In the genomic region with DNA sequence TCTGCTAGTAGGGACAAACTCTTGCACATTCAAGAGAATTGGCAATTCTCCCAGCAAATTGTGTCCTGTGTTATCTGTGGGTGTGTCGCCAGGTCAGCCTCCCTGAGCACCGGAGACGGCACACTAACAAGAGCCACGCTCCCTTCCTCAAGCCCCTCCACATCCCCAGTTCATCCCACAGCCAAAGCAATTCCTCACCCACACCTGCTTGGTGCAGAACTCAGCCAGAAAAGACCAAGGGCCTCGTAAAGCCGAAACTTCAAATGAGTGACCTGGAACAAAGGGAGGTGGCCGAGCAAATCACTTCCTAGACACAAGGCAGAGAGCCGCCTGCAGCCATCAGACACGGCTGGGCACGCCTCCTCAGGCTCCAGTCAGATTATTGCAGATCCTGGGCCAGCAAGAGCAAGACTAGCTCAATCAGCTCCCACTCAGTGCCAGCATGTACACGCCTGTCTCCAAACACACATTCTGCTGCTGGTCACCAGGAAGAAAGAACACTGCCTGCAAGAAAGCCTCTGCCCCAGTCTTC, we compare ENCODE assay signal across 8 mouse cellular contexts. TPM values are rescaled to one million over a fixed set of nuclear protein-coding genes. Genes with fewer than 3 reads are reported as not detected.
DNase-seq lines count a peak whose midpoint lies in the region; ATAC-seq lines count a peak whose summit lies in the region.

No protein-coding gene starts in this region.

- H3K4me2 ChIP-seq in liver, embryonic 13.5 days = peak overlapping the region; percentile 45
- peak overlapping the region; percentile 43 for H3K4me2 ChIP-seq in neural tube, embryonic 13.5 days

- no peaks in the 10 kb centered on the region for H3K27me3 ChIP-seq in liver, embryonic 13.5 days
- no peaks in the 10 kb centered on the region for H3K27me3 ChIP-seq in neural tube, embryonic 13.5 days

- ATAC-seq in liver, embryonic 13.5 days (ENCODE audit: low read depth) = 0 out of 2 replicates have a peak, but pooled peaks have one; percentile 18
- peak; percentile 74; the same call in 1 of the 2 replicates for ATAC-seq in neural tube, embryonic 13.5 days (ENCODE audit: low read depth)

- peaks cover 17% of the 10 kb centered on the region for H3K36me3 ChIP-seq in liver, embryonic 13.5 days
- H3K36me3 ChIP-seq in neural tube, embryonic 13.5 days = 0 out of 2 replicates have a peak, but pooled peaks cover 4% of the 10 kb centered on the region

- WGBS in liver, embryonic 13.5 days (ENCODE audit: insufficient replicate concordance) = 33% methylated on average over 11 of the region's 11 CpGs
- WGBS in neural tube, embryonic 13.5 days = 7% methylated on average over 11 of the region's 11 CpGs

- H3K4me3 ChIP-seq in liver, embryonic 13.5 days (replicated peaks) = 0 out of 2 replicates have a peak overlapping the region, but pooled peaks have one; percentile 5
- H3K4me3 ChIP-seq in neural tube, embryonic 13.5 days = peak overlapping the region; percentile 9; the same call in 1 of the 2 replicates

- peak; percentile 67 for DNase-seq in adrenal gland, adult 2 months
- no peak for DNase-seq in adrenal gland, adult 8-10 months
- DNase-seq in embryo, embryonic 10 days (ENCODE audit: low spot score) = peak; percentile 56
- DNase-seq in heart, adult 18-20 months = peak; percentile 50 to 67
- peak; percentile 59 for DNase-seq in kidney, adult 11 months
- no peak for DNase-seq in liver, embryonic 13.5 days
- DNase-seq in natural killer cell, adult 2 months (ENCODE audit: low spot score in 2 of 2) = no peak

- H3K4me1 ChIP-seq in liver, embryonic 13.5 days (replicated peaks) = peaks cover 72% of the 10 kb centered on the region
- H3K4me1 ChIP-seq in neural tube, embryonic 13.5 days (replicated peaks) = peaks cover 48% of the 10 kb centered on the region

- H3K27ac ChIP-seq in liver, embryonic 13.5 days = peak overlapping the region; percentile 63
- H3K27ac ChIP-seq in neural tube, embryonic 13.5 days (replicated peaks) = peak overlapping the region; percentile 93

- peak overlapping the region; percentile 8; the same call in 1 of the 2 replicates for H3K9ac ChIP-seq in liver, embryonic 13.5 days
- peak overlapping the region; percentile 57 for H3K9ac ChIP-seq in neural tube, embryonic 13.5 days

- H3K9me3 ChIP-seq in liver, embryonic 13.5 days (replicated peaks) = no peaks in the 10 kb centered on the region
- H3K9me3 ChIP-seq in neural tube, embryonic 13.5 days = no peaks in the 10 kb centered on the region

RNA-seq across cellular contexts. Expression of gene D17Wsu92e, which starts 23.0 kb away (rescaled TPM):
- 100 to 1,000 TPM; 159 to 164 TPM for total RNA-seq in adrenal gland, adult 2 months (2021)
- polyA plus RNA-seq in adrenal gland, adult 2 months (2012; rRNA removed) = 113 and 145 TPM in 2 replicates
- 100 to 1,000 TPM; 149 to 177 (median 165) TPM for total RNA-seq in adrenal gland, adult 8-10 months (2022)
- total RNA-seq in heart, adult 18-20 months (2021) = 100 to 1,000 TPM; 138 to 145 TPM
- 13.2 and 13.3 TPM in 2 replicates for polyA plus RNA-seq in liver, embryonic 13.5 days (2015; fragmentation: Nextera tagmentation; extraction: Ambion mirVana)
- 9.2 and 10.0 TPM in 2 replicates for polyA plus RNA-seq in neural tube, embryonic 13.5 days (2015; fragmentation: Nextera tagmentation; extraction: Ambion mirVana)

RNA-seq across cellular contexts. Expression of gene Snrpc, which starts 40.5 kb away (rescaled TPM):
- total RNA-seq in adrenal gland, adult 2 months (2021) = 10 to 100 TPM; 74.5 to 79.8 TPM
- 180 and 188 TPM in 2 replicates for polyA plus RNA-seq in adrenal gland, adult 2 months (2012; rRNA removed)
- 10 to 100 TPM; 58.4 to 66.3 (median 59.3) TPM for total RNA-seq in adrenal gland, adult 8-10 months (2022)
- total RNA-seq in heart, adult 18-20 months (2021) = 10 to 100 TPM; 46.0 to 50.6 TPM
- 182 and 183 TPM in 2 replicates for polyA plus RNA-seq in liver, embryonic 13.5 days (2015; fragmentation: Nextera tagmentation; extraction: Ambion mirVana)
- polyA plus RNA-seq in neural tube, embryonic 13.5 days (2015; fragmentation: Nextera tagmentation; extraction: Ambion mirVana) = 257 and 271 TPM in 2 replicates

RNA-seq across cellular contexts. Expression of gene Uhrf1bp1, which starts 58.8 kb away (rescaled TPM):
- 10 to 100 TPM; 25.2 to 38.7 TPM for total RNA-seq in adrenal gland, adult 2 months (2021)
- 14.1 and 15.0 TPM in 2 replicates for polyA plus RNA-seq in adrenal gland, adult 2 months (2012; rRNA removed)
- total RNA-seq in adrenal gland, adult 8-10 months (2022) = 10 to 100 TPM; 35.3 to 36.2 (median 35.8) TPM
- 10 to 100 TPM; 16.8 to 20.6 TPM for total RNA-seq in heart, adult 18-20 months (2021)
- 2.0 and 3.5 TPM in 2 replicates for polyA plus RNA-seq in liver, embryonic 13.5 days (2015; fragmentation: Nextera tagmentation; extraction: Ambion mirVana)
- polyA plus RNA-seq in neural tube, embryonic 13.5 days (2015; fragmentation: Nextera tagmentation; extraction: Ambion mirVana) = 5.1 and 6.0 TPM in 2 replicates

Comparison
In these comparisons a context has a peak if more than half of its experiments do, and no peak if none do; other contexts are left out.
1. DNase-seq: peak in adrenal gland, adult 2 months (single experiment), embryo, embryonic 10 days (single experiment), heart, adult 18-20 months (2 of 2) and kidney, adult 11 months (single experiment); none in adrenal gland, adult 8-10 months (single experiment), liver, embryonic 13.5 days (single experiment) and natural killer cell, adult 2 months (0 of 2).